Mouse (Mus musculus): Measurements from ENCODE around the gene Smap2. TPM values are rescaled to one million over a fixed set of nuclear protein-coding genes. Genes with fewer than 3 reads are reported as not detected.
"Not testable (repeated sequence)": the region's sequence is repeated elsewhere in the genome, so short reads cannot be mapped to it uniquely, and the experiment has no call there.

The Smap2 gene
- 100 and 101 TPM in 2 replicates for polyA plus RNA-seq (2012; rRNA removed)

DNA sequence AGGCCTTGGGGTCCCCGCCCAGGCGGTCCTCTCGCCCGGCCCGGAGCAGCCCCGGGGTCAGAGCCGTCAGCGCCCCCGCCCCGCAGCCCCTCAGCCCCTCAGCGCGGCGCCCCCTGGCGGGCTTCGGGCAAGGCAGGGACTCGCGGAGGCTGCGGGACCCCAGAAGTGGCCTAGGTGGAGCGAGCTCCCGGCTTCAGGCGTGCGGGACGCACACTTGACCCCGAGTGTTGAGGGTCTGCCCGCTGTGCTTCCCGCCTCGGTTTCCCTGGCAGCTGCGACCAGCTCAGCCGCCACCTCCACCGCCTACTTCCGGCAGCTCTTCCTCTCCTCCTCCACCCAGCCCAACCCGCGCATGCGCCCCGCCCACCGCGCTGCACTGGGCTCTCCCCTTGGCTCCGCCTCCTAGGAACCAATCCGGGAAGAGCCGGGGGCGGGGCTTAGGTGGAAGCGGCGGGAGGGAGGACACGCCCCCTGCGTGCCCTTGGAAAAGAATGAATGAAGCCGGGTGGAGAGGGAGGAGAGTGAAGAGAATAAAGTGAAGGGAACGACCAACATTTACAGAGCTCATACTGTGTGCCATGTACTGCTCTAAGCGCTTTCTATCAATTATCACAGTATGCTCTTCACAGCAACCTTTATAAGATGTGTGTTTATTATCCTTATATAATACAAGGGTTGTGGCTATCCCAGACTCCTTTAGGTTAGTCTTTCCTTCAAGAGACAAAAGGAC lies at the start of gene Smap2:
Smap2 (minus strand) TSS at position 320 of the 730 bp plus-strand sequence.
- Histone ChIP-seq H3K4me3 (ENCODE audit: insufficient read depth, low read length) (peak within 1 kb of the TSS; percentile 71), H3K4me1 (ENCODE audit: control insufficient read depth, insufficient read depth, low read length) (peaks cover 9% of the 10 kb centered on the region), H3K27ac (ENCODE audit: insufficient read depth, low read length) (peak within 1 kb of the TSS; percentile 91)
- 0 out of 2 replicates have a peak, but pooled peaks have one; percentile 8 for TF ChIP-seq CTCF (IDR thresholded peaks at IDR 0.05; ENCODE audit: extremely low read depth, insufficient read depth, low read length)
- peak; percentile 87 for TF ChIP-seq POLR2A (IDR thresholded peaks at IDR 0.05; ENCODE audit: extremely low read depth, insufficient read depth, low read length)

DNA sequence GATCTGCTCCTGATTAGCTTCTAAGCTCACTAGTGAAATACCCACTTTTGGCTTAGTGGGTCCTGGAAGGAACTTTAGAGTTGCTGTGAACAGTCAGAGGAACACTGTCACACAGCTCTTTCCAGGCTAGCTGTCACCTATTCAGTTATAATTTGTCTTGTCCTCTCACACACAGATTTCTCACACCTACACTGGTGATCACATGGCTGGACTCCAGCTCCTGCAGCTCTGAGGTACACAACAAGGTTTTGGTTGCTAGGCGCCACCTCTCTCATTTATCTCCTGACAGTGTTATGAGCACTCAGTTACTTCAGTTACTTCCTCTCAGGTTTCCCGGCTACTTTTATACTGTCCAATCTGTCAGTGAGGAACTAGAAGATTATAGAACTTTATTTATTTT lies 48.3 kb upstream of the Smap2 start:
- H3K4me1 ChIP-seq (ENCODE audit: control insufficient read depth, insufficient read depth, low read length) = no peaks in the 10 kb centered on the region; the same call in 1 of the 2 replicates
- TF ChIP-seq POLR2A (IDR thresholded peaks at IDR 0.05; ENCODE audit: extremely low read depth, insufficient read depth, low read length) (no peak), CTCF (IDR thresholded peaks at IDR 0.05; ENCODE audit: extremely low read depth, insufficient read depth, low read length) (no peak)
- no peak overlapping the region for H3K27ac ChIP-seq (ENCODE audit: insufficient read depth, low read length)
- no peak overlapping the region for H3K4me3 ChIP-seq (ENCODE audit: insufficient read depth, low read length)

DNA sequence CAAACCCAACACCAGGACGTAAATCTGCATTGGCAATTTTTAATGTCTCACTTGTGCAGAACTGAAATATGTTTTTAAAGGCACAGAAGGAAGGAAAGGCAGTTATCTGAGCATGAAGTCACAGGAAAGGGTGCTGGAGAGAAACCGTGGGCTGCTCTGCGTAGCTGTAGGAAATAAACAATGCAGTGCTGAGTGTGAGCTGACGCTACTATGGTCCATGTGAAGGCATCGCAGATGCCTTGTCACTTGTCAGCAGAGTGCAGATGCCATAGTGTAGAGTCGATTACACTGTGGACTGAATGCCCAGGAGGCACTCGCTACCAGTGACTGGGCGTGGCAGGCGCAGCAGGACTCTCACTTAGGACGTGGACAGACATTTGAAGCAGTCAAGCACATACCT lies 42.2 kb upstream of the Smap2 start:
- not testable (repeated sequence) for H3K4me3 ChIP-seq (ENCODE audit: insufficient read depth, low read length); H3K27ac ChIP-seq (ENCODE audit: insufficient read depth, low read length); H3K4me1 ChIP-seq (ENCODE audit: control insufficient read depth, insufficient read depth, low read length)

DNA sequence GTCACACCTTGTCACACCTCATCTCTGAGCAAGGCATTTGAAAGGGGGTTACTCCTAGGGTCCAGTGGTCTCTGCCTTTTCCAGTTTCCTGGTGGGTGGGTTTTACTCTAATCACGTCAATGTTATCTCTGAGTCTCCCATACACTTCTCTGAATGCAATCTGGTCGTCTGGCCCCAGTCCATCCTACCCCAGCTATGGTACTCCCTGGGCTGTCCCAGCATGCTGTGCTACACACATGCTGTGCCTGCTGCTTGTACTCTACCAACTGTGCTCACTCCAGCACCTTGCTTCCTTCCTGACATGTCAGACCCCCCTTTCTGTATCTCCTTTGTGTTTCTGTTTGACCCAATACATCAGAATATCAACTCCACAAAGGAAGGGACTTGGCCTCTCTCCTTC lies 40.0 kb upstream of the Smap2 start:
- no peak for TF ChIP-seq POLR2A (IDR thresholded peaks at IDR 0.05; ENCODE audit: extremely low read depth, insufficient read depth, low read length)
- Histone ChIP-seq H3K4me1 (ENCODE audit: control insufficient read depth, insufficient read depth, low read length) (no peaks in the 10 kb centered on the region), H3K27ac (ENCODE audit: insufficient read depth, low read length) (no peak overlapping the region), H3K4me3 (ENCODE audit: insufficient read depth, low read length) (no peak overlapping the region)

DNA sequence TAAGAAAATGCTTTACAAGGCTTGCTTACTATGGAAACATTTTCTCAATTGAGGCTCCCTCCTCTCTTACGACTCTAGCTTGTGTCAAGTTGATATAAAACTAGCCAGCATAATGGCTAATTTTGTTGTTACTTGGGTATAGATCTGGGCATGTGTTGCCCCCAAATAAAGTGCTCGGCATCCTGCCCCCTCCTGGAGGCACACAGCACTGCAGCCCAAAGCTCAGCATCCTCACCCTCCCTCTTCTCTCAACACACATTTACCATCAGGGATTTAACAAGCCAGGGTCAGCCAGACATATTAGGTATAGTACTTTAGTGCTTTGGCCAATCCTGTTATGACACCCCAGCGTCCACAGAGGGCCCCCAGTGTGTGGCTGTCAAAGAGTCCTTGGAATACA lies 39.3 kb upstream of the Smap2 start:
- Histone ChIP-seq H3K27ac (ENCODE audit: insufficient read depth, low read length) (no peak overlapping the region), H3K4me1 (ENCODE audit: control insufficient read depth, insufficient read depth, low read length) (no peaks in the 10 kb centered on the region), H3K4me3 (ENCODE audit: insufficient read depth, low read length) (no peak overlapping the region)
- TF ChIP-seq POLR2A (IDR thresholded peaks at IDR 0.05; ENCODE audit: extremely low read depth, insufficient read depth, low read length) (no peak), CTCF (IDR thresholded peaks at IDR 0.05; ENCODE audit: extremely low read depth, insufficient read depth, low read length) (peak; percentile 61)

DNA sequence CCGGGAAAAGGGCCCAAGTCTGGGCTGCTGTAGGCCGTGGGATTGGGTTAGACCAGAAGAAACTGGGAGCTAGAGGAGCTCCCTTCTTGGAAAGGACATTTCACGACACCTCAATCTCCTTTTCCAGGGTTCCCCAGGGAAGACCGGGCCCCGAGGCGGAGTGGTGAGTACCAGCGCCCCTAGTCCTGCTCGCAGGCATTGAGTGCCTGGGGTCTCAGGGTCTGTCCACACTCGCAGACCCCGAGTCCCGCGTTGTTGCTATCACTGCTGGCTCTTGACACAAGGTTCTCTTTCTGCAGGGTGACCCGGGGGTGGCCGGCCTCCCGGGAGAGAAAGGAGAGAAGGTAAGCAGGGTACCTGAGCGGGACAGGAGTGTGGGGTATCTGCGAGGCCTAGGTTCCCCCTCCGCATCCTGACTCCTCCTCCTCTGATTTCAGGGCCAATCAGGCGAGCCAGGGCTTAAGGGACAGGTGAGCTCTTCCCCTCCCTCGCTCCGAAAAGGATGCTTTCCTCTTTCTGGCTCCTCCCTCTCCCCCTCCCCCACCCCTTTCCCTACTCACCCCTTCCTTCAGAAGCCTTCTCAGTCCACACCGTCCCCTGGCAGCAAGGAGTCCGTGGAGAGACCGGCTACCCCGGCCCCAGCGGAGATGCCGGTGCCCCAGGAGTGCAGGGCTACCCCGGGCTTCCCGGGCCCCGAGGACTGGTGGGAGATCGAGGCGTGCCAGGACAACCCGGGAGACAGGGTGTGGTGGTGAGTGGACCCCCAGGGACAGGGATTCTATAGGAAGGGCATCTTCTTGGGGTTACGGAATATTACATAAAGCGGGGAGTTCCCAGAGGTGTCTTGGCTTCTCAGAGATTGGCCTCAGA lies 35.6 kb upstream of the Smap2 start:
- no peaks in the 10 kb centered on the region for H3K4me1 ChIP-seq (ENCODE audit: control insufficient read depth, insufficient read depth, low read length)
- H3K4me3 ChIP-seq (ENCODE audit: insufficient read depth, low read length) = peak overlapping the region; percentile 44
- TF ChIP-seq POLR2A (IDR thresholded peaks at IDR 0.05; ENCODE audit: extremely low read depth, insufficient read depth, low read length) (peak; percentile 83), CTCF (IDR thresholded peaks at IDR 0.05; ENCODE audit: extremely low read depth, insufficient read depth, low read length) (no peak)
- no peak overlapping the region; the same call in 1 of the 2 replicates for H3K27ac ChIP-seq (ENCODE audit: insufficient read depth, low read length)

DNA sequence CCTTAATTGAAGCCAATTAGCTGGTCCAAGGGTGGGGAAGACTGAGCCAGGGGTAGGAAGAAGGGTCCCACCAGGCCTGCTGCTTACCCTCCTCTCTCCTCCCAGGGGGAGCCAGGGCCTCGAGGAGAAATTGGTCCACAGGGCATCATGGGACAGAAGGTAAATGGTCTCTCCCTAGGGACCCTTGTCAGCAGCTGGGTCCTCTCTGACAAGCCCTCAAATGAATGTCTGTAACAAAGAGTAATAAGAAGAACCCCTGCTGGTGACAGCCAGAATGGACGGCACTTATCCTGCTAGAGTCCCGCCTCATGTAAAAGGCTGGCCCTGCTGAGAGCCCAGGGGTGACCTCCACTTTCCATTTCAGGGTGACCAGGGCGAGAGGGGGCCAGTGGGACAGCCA lies 34.8 kb upstream of the Smap2 start:
- H3K4me3 ChIP-seq (ENCODE audit: insufficient read depth, low read length) = no peak overlapping the region; the same call in 1 of the 2 replicates
- TF ChIP-seq POLR2A (IDR thresholded peaks at IDR 0.05; ENCODE audit: extremely low read depth, insufficient read depth, low read length) (no peak), CTCF (IDR thresholded peaks at IDR 0.05; ENCODE audit: extremely low read depth, insufficient read depth, low read length) (no peak)

DNA sequence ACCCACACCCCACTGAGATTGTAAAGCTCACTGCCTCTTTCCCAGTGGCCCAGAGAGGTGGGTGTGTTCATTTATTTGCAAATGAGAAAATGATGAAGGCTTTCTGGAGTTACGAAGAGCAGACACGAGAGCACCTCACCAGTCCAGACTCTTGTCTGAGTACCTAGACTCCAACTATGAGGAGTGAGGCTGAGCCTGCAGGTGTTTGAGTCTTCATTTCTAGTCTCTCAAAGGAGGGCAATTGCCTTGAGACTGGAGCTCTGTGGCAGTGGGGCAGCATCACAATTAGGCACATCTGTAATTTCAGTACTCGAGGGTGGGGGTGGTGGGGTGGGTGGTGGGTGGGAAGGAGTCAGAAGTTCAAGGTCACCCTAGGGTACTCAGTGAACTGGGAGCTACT lies 25.9 kb upstream of the Smap2 start:
- Histone ChIP-seq H3K27ac (ENCODE audit: insufficient read depth, low read length) (no peak overlapping the region), H3K4me1 (ENCODE audit: control insufficient read depth, insufficient read depth, low read length) (no peaks in the 10 kb centered on the region), H3K4me3 (ENCODE audit: insufficient read depth, low read length) (no peak overlapping the region)
- no peak for TF ChIP-seq POLR2A (IDR thresholded peaks at IDR 0.05; ENCODE audit: extremely low read depth, insufficient read depth, low read length)
- no peak for TF ChIP-seq CTCF (IDR thresholded peaks at IDR 0.05; ENCODE audit: extremely low read depth, insufficient read depth, low read length)

More for the DNA sequence above, 34.8 kb upstream of the Smap2 start:
- H3K27ac ChIP-seq (ENCODE audit: insufficient read depth, low read length) = no peak overlapping the region
- H3K4me1 ChIP-seq (ENCODE audit: control insufficient read depth, insufficient read depth, low read length) = no peaks in the 10 kb centered on the region

DNA sequence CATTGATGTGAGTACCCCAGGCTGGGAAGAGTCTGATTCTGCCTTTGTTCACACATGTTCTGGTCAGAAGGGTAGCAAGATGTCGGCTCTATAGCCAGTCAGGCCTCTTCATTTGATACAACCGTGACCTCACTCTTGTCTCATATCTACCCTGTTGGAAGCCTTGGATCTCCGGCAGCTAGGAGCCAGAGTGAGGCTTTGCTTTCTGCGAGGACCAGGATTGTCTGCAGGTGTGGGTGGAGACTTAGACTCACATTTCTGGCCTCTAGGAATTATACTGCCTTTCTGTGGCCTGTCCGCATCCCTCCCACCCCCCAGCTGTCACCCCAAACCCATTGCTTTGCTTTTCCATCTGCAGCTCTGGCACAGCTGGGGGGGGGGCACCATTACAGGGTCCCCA lies 25.4 kb upstream of the Smap2 start:
- TF ChIP-seq POLR2A (IDR thresholded peaks at IDR 0.05; ENCODE audit: extremely low read depth, insufficient read depth, low read length) = no peak
- no peak overlapping the region for H3K27ac ChIP-seq (ENCODE audit: insufficient read depth, low read length)

More for the DNA sequence above, 25.4 kb upstream of the Smap2 start:
- no peaks in the 10 kb centered on the region for H3K4me1 ChIP-seq (ENCODE audit: control insufficient read depth, insufficient read depth, low read length)
- no peak overlapping the region for H3K4me3 ChIP-seq (ENCODE audit: insufficient read depth, low read length)
